Mouse (Mus musculus): ENCODE results near the gene Ttc29. TPM values are rescaled to one million over a fixed set of nuclear protein-coding genes. Genes with fewer than 3 reads are reported as not detected.
A peak's percentile ranks its signal among the peaks of the same experiment; 100 is the strongest.

Ttc29 gene
- polyA plus RNA-seq, 1 experiment from 2014 or later, result 6.8 TPM

GRCm38 (mm10) chr8:78340689-78341529 is 127.8 kb downstream of the Ttc29 start:
- Histone ChIP-seq H3K9ac (no peak overlapping the region), H3K36me3 (no peaks in the 10 kb centered on the region), H3K27me3 (no peaks in the 10 kb centered on the region), H3K9me3 (replicated peaks) (no peaks in the 10 kb centered on the region), H3K4me1 (no peaks in the 10 kb centered on the region), H3K27ac (replicated peaks) (no peak overlapping the region), H3K4me2 (replicated peaks) (no peak overlapping the region), H3K4me3 (replicated peaks) (no peak overlapping the region)
- WGBS, result 61% methylated on average over 11 of the region's 11 CpGs
- no peak for ATAC-seq (ENCODE audit: insufficient number of reproducible peaks, low FRiP score, low TSS enrichment, low read depth)

- Histone ChIP-seq H3K4me2 (replicated peaks) (no peak overlapping the region), H3K27ac (replicated peaks) (no peak overlapping the region), H3K4me3 (replicated peaks) (no peak overlapping the region), H3K36me3 (no peaks in the 10 kb centered on the region), H3K27me3 (no peaks in the 10 kb centered on the region), H3K9ac (no peak overlapping the region), H3K9me3 (replicated peaks) (no peaks in the 10 kb centered on the region), H3K4me1 (no peaks in the 10 kb centered on the region)
- 62% methylated on average over 4 of the region's 4 CpGs for WGBS
- no peak for ATAC-seq (ENCODE audit: insufficient number of reproducible peaks, low FRiP score, low TSS enrichment, low read depth)
Observed at GRCm38 (mm10) chr8:78342151-78342550, 129.1 kb downstream of the Ttc29 start.

- no peak overlapping the region for H3K4me2 ChIP-seq (replicated peaks)
- no peaks in the 10 kb centered on the region for H3K9me3 ChIP-seq (replicated peaks)
- H3K9ac ChIP-seq, result no peak overlapping the region
- no peaks in the 10 kb centered on the region for H3K27me3 ChIP-seq
- no peak overlapping the region for H3K4me3 ChIP-seq (replicated peaks)
- no peak overlapping the region for H3K27ac ChIP-seq (replicated peaks)
- no peak for ATAC-seq (ENCODE audit: insufficient number of reproducible peaks, low FRiP score, low TSS enrichment, low read depth)
- no peaks in the 10 kb centered on the region for H3K36me3 ChIP-seq
- H3K4me1 ChIP-seq, result no peaks in the 10 kb centered on the region
- 35% methylated on average over 2 of the region's 2 CpGs for WGBS
Observed at GRCm38 (mm10) chr8:78344006-78344405, 130.9 kb downstream of the Ttc29 start.

- no peak for ATAC-seq (ENCODE audit: insufficient number of reproducible peaks, low FRiP score, low TSS enrichment, low read depth)
- H3K4me3 ChIP-seq (replicated peaks), result no peak overlapping the region
- H3K4me1 ChIP-seq, result no peaks in the 10 kb centered on the region
- no peaks in the 10 kb centered on the region for H3K36me3 ChIP-seq
- H3K9me3 ChIP-seq (replicated peaks), result no peaks in the 10 kb centered on the region
- WGBS, result 41% methylated on average over 7 of the region's 7 CpGs
- H3K4me2 ChIP-seq (replicated peaks), result no peak overlapping the region
- H3K27ac ChIP-seq (replicated peaks), result no peak overlapping the region
- no peak overlapping the region for H3K9ac ChIP-seq
- no peaks in the 10 kb centered on the region for H3K27me3 ChIP-seq
Observed at GRCm38 (mm10) chr8:78345705-78346104, 132.6 kb downstream of the Ttc29 start.

GRCm38 (mm10) chr8:78346131-78346621 is 133.1 kb downstream of the Ttc29 start:
- 28% methylated on average over 11 of the region's 11 CpGs for WGBS
- Histone ChIP-seq H3K36me3 (no peaks in the 10 kb centered on the region), H3K9ac (no peak overlapping the region), H3K27me3 (no peaks in the 10 kb centered on the region), H3K4me1 (no peaks in the 10 kb centered on the region), H3K4me2 (replicated peaks) (no peak overlapping the region; the same call in 1 of the 2 replicates), H3K4me3 (replicated peaks) (no peak overlapping the region), H3K9me3 (replicated peaks) (no peaks in the 10 kb centered on the region), H3K27ac (replicated peaks) (no peak overlapping the region)
- no peak for ATAC-seq (ENCODE audit: insufficient number of reproducible peaks, low FRiP score, low TSS enrichment, low read depth)

GRCm38 (mm10) chr8:78353902-78354301 is 140.8 kb downstream of the Ttc29 start:
- ATAC-seq (ENCODE audit: insufficient number of reproducible peaks, low FRiP score, low TSS enrichment, low read depth), result no peak
- Histone ChIP-seq H3K36me3 (no peaks in the 10 kb centered on the region), H3K9me3 (replicated peaks) (no peaks in the 10 kb centered on the region), H3K4me2 (replicated peaks) (no peak overlapping the region), H3K4me1 (no peaks in the 10 kb centered on the region), H3K9ac (no peak overlapping the region), H3K27ac (replicated peaks) (no peak overlapping the region), H3K4me3 (replicated peaks) (no peak overlapping the region), H3K27me3 (no peaks in the 10 kb centered on the region)
- WGBS, result 50% methylated on average over 5 of the region's 5 CpGs

- Histone ChIP-seq H3K36me3 (no peaks in the 10 kb centered on the region), H3K9ac (no peak overlapping the region), H3K27me3 (no peaks in the 10 kb centered on the region), H3K4me3 (replicated peaks) (no peak overlapping the region), H3K9me3 (replicated peaks) (no peaks in the 10 kb centered on the region), H3K4me1 (no peaks in the 10 kb centered on the region), H3K27ac (replicated peaks) (no peak overlapping the region), H3K4me2 (replicated peaks) (no peak overlapping the region)
- WGBS, result 87% methylated on average over 5 of the region's 5 CpGs
- no peak for ATAC-seq (ENCODE audit: insufficient number of reproducible peaks, low FRiP score, low TSS enrichment, low read depth)
Observed at GRCm38 (mm10) chr8:78354801-78355200, 141.7 kb downstream of the Ttc29 start.

GRCm38 (mm10) chr8:78390756-78391155 is 177.7 kb downstream of the Ttc29 start:
- H3K9me3 ChIP-seq (replicated peaks), result no peaks in the 10 kb centered on the region
- H3K27ac ChIP-seq (replicated peaks), result no peak overlapping the region
- no peaks in the 10 kb centered on the region for H3K27me3 ChIP-seq
- H3K4me3 ChIP-seq (replicated peaks), result no peak overlapping the region
- no peaks in the 10 kb centered on the region for H3K4me1 ChIP-seq
- no peak overlapping the region for H3K4me2 ChIP-seq (replicated peaks)
- 89% methylated on average over 7 of the region's 7 CpGs for WGBS
- no peaks in the 10 kb centered on the region for H3K36me3 ChIP-seq
- ATAC-seq (ENCODE audit: insufficient number of reproducible peaks, low FRiP score, low TSS enrichment, low read depth), result no peak
- H3K9ac ChIP-seq, result no peak overlapping the region

DNA sequence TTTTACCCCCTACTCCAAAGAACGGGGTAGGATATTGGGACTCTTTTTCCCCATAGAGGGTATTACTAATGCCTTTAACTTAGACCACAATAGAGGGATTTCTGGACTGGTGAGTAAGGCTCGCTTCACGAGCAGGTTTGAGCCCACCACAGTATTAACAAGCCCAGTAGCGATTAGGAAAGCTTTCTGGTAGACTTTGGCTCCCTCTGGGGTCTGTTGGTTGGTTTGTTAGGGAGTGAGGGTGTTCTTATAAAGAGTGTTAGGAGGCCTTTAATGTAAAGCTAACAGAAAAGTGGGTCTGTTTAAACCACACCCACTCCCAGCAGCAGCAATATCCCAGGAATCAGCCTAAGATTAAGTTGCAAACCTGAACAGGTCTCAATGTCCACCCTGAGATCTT is 206.2 kb downstream of the Ttc29 start:
- no peak overlapping the region for H3K9ac ChIP-seq
- 24% methylated on average over 4 of the region's 4 CpGs for WGBS
- peaks cover 46% of the 10 kb centered on the region for H3K27me3 ChIP-seq
- no peak overlapping the region for H3K27ac ChIP-seq (replicated peaks)
- ATAC-seq (ENCODE audit: insufficient number of reproducible peaks, low FRiP score, low TSS enrichment, low read depth), result no peak
- peaks cover 7% of the 10 kb centered on the region for H3K4me1 ChIP-seq
- H3K4me2 ChIP-seq (replicated peaks), result no peak overlapping the region
- H3K36me3 ChIP-seq, result no peaks in the 10 kb centered on the region
- no peak overlapping the region for H3K4me3 ChIP-seq (replicated peaks)
- no peaks in the 10 kb centered on the region for H3K9me3 ChIP-seq (replicated peaks)

- Histone ChIP-seq H3K4me1 (peaks cover 7% of the 10 kb centered on the region), H3K4me3 (replicated peaks) (peak overlapping the region; percentile 31), H3K9me3 (replicated peaks) (no peaks in the 10 kb centered on the region), H3K4me2 (replicated peaks) (peak overlapping the region; percentile 67), H3K27me3 (peaks cover 52% of the 10 kb centered on the region), H3K36me3 (no peaks in the 10 kb centered on the region), H3K9ac (no peak overlapping the region), H3K27ac (replicated peaks) (no peak overlapping the region)
- ATAC-seq (ENCODE audit: insufficient number of reproducible peaks, low FRiP score, low TSS enrichment, low read depth), result peak; percentile 72
- under 1% methylated on average over 19 of the region's 19 CpGs for WGBS
Observed at GRCm38 (mm10) chr8:78420101-78420503, 207.0 kb downstream of the Ttc29 start.

GRCm38 (mm10) chr8:78423937-78424336 is 210.8 kb downstream of the Ttc29 start:
- H3K27me3 ChIP-seq, result peaks cover 82% of the 10 kb centered on the region
- H3K27ac ChIP-seq (replicated peaks), result no peak overlapping the region
- H3K36me3 ChIP-seq, result no peaks in the 10 kb centered on the region
- no peaks in the 10 kb centered on the region for H3K9me3 ChIP-seq (replicated peaks)
- H3K4me3 ChIP-seq (replicated peaks), result no peak overlapping the region
- peaks cover 7% of the 10 kb centered on the region for H3K4me1 ChIP-seq
- no peak for ATAC-seq (ENCODE audit: insufficient number of reproducible peaks, low FRiP score, low TSS enrichment, low read depth)
- no peak overlapping the region for H3K9ac ChIP-seq
- H3K4me2 ChIP-seq (replicated peaks), result no peak overlapping the region
- 3% methylated on average over 1 of the region's 1 CpGs for WGBS

- no peak for ATAC-seq (ENCODE audit: insufficient number of reproducible peaks, low FRiP score, low TSS enrichment, low read depth)
- Histone ChIP-seq H3K4me2 (replicated peaks) (no peak overlapping the region; the same call in 1 of the 2 replicates), H3K36me3 (no peaks in the 10 kb centered on the region), H3K9me3 (replicated peaks) (no peaks in the 10 kb centered on the region), H3K27me3 (peaks cover 77% of the 10 kb centered on the region), H3K9ac (no peak overlapping the region), H3K4me1 (no peaks in the 10 kb centered on the region), H3K27ac (replicated peaks) (no peak overlapping the region), H3K4me3 (replicated peaks) (no peak overlapping the region)
- 3% methylated on average over 10 of the region's 10 CpGs for WGBS
Observed at GRCm38 (mm10) chr8:78426455-78426854, 213.4 kb downstream of the Ttc29 start.
